Mouse (Mus musculus) ES-Bruce4 (cell line): Measurements from ENCODE around the gene C1ql4. TPM values are rescaled to one million over a fixed set of nuclear protein-coding genes. Genes with fewer than 3 reads are reported as not detected.
A peak's percentile ranks its signal among the peaks of the same experiment; 100 is the strongest.

Source experiments
- H3K27ac ChIP-seq: 2 replicates; pipeline ENCODE4 v1.5.1; 2012; ENCODE audit warnings: low read length, inconsistent platforms; ENCODE audit not compliant: insufficient read depth
- H3K27me3 ChIP-seq: 2 replicates; pipeline ENCODE4 v1.6.1; 2012; ENCODE audit warnings: mild to moderate bottlenecking, low read length, inconsistent platforms; ENCODE audit not compliant: control insufficient read depth, poor library complexity, insufficient read depth, severe bottlenecking
- H3K36me3 ChIP-seq: 2 replicates; pipeline ENCODE4 v1.6.1; 2012; ENCODE audit warnings: inconsistent platforms, mild to moderate bottlenecking, low read length, moderate library complexity; ENCODE audit not compliant: control insufficient read depth, poor library complexity, insufficient read depth, severe bottlenecking
- H3K4me1 ChIP-seq: one replicate; pipeline ENCODE4 v1.8.1; 2011; ENCODE audit warnings: low read length; ENCODE audit not compliant: control insufficient read depth, insufficient read depth
- H3K4me3 ChIP-seq: 2 replicates; pipeline ENCODE4 v1.5.1; 2011; ENCODE audit warnings: low read depth, mild to moderate bottlenecking, low read length
- H3K9ac ChIP-seq: 2 replicates; pipeline ENCODE4 v1.6.1; 2012; ENCODE audit warnings: low read depth, mild to moderate bottlenecking, inconsistent platforms; ENCODE audit not compliant: poor library complexity, severe bottlenecking
- H3K9me3 ChIP-seq: replicated peaks from 2 replicates; pipeline ENCODE4 v1.6.1; 2012; ENCODE audit warnings: mild to moderate bottlenecking, low read length, inconsistent platforms; ENCODE audit not compliant: control insufficient read depth, poor library complexity, insufficient read depth, severe bottlenecking
- CTCF ChIP-seq: IDR thresholded peaks from one replicate; pipeline ENCODE4 v1.8.1; 2011; ENCODE audit warnings: low read depth, low read length
- EP300 ChIP-seq: IDR thresholded peaks from 2 replicates; pipeline ENCODE4 v1.6.1; 2011; ENCODE audit warnings: low read depth, low read length; ENCODE audit not compliant: insufficient read depth
- POLR2A ChIP-seq: IDR thresholded peaks from one replicate; pipeline ENCODE4 v1.8.1; 2011; ENCODE audit warnings: low read length; ENCODE audit not compliant: insufficient read depth
- polyA plus RNA-seq: library from polyadenylated mRNA; stranded (reverse); fragments of >200 nt; gene quantifications from 2 replicates; pipeline ENCODE4 v1.2.4, GENCODE M21; 2011; ENCODE audit warnings: low read depth; ENCODE audit not compliant: missing spikeins, insufficient read depth, insufficient read length

C1ql4 gene
- polyA plus RNA-seq, result 0.96 TPM in 1 of 2 replicates, not detected in the other

DNA sequence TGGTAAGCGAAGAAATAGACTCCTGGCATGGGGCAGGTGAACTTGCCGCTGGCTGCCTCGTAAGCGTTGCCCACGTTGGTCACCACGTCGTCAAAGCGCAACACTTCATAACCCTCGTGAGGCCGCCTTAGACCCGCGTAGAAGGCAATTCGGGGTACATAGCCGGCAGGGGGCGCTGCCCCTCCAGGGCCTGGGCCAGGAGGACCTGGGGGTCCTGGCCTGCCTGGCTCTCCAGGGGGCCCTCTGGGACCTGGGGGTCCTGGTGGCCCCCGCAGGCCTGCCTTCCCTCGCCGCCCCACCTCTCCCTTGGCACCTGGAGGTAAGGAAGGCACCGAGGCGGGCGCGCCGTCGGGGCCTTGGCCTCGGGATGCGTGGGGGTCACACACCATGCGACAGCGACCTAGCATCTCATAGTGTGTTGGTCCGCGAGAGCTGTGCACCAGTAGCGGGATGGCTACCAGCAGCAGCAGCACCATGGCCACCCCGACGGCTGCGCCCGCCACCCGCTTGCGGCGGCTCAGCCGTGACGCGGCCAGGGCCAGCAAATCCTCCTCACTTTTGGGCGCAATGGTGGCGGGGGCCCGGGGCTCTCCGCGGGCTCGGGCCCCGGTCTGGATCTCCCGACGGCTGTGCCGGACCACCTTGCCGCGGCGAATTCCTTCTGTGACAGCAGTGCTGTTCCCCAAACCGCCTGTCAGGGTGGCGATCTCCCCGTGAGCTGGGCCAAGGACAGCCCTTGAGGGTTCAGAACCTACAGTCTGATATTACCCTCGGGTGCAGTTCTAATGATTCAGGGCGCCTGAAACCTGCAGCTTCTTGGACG, at the start of gene C1ql4:
C1ql4 (minus strand) TSS at position 565 of the 823 bp plus-strand sequence.
- Histone ChIP-seq H3K9ac (peak within 1 kb of the TSS; percentile 46), H3K4me3 (peak within 1 kb of the TSS; percentile 65), H3K4me1 (peaks cover 2% of the 10 kb centered on the region), H3K27me3 (no peaks in the 10 kb centered on the region), H3K36me3 (peaks cover 5% of the 10 kb centered on the region; the same call in 1 of the 2 replicates), H3K27ac (no peak within 1 kb of the TSS), H3K9me3 (no peaks in the 10 kb centered on the region)
- TF ChIP-seq EP300 (no peak), CTCF (peak; percentile 77)

GRCm38 (mm10) chr15:99129956-99130910, 42.6 kb upstream of the C1ql4 start:
- Histone ChIP-seq H3K4me1 (peaks cover 3% of the 10 kb centered on the region), H3K9me3 (no peaks in the 10 kb centered on the region), H3K9ac (no peak overlapping the region), H3K27me3 (no peaks in the 10 kb centered on the region), H3K4me3 (0 out of 2 replicates have a peak overlapping the region, but pooled peaks have one; percentile 20), H3K36me3 (no peaks in the 10 kb centered on the region), H3K27ac (no peak overlapping the region)
- TF ChIP-seq EP300 (peak; percentile 51; the same call in 1 of the 2 replicates), CTCF (no peak)

- no peaks in the 10 kb centered on the region for H3K36me3 ChIP-seq
- H3K27ac ChIP-seq, result no peak overlapping the region
- no peak overlapping the region for H3K4me3 ChIP-seq
- H3K4me1 ChIP-seq, result peaks cover 4% of the 10 kb centered on the region
- TF ChIP-seq POLR2A, result no peak
- no peak for TF ChIP-seq EP300
- TF ChIP-seq CTCF, result no peak
- no peaks in the 10 kb centered on the region for H3K27me3 ChIP-seq
- H3K9me3 ChIP-seq, result no peaks in the 10 kb centered on the region
- H3K9ac ChIP-seq, result no peak overlapping the region
Measured at GRCm38 (mm10) chr15:99129441-99129840, 41.8 kb upstream of the C1ql4 start.

DNA sequence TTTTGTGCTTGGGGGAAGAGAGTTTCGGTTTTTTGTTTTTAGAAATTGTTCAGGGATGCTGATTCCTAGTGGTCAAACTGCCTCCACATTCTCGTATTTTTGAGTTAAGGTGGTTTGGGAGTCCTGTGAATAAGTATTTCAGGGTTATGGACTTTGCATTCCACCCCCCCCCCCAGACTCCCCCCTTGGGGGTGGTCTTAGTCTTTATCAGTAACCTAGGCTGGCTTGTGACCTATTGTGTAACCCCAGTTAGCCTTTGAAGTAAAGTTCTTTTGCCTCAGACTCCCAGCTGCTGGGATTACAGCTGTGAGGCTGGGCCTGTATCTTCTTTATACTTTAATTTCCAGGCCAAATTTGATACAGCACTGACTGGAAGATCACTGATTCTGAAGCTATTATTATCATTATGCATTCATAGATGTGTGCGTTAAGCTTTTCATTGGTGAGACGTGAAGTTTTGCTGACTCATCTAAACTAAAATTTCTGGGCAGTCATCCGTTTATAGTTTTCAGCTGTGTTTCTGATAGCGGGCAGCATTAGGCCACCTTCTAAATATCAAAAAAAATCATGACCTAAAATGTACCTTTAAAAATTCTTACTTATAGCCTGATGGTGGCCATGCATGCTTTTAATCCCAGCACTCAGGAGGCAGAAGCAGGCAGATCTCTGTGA, 40.4 kb upstream of the C1ql4 start:
- H3K9ac ChIP-seq, result no peak overlapping the region
- no peak overlapping the region for H3K4me3 ChIP-seq
- H3K9me3 ChIP-seq, result no peaks in the 10 kb centered on the region
- TF ChIP-seq POLR2A, result no peak
- TF ChIP-seq CTCF, result no peak
- TF ChIP-seq EP300, result no peak
- no peak overlapping the region for H3K27ac ChIP-seq
- no peaks in the 10 kb centered on the region for H3K36me3 ChIP-seq
- no peaks in the 10 kb centered on the region for H3K27me3 ChIP-seq
- H3K4me1 ChIP-seq, result peaks cover 7% of the 10 kb centered on the region

DNA sequence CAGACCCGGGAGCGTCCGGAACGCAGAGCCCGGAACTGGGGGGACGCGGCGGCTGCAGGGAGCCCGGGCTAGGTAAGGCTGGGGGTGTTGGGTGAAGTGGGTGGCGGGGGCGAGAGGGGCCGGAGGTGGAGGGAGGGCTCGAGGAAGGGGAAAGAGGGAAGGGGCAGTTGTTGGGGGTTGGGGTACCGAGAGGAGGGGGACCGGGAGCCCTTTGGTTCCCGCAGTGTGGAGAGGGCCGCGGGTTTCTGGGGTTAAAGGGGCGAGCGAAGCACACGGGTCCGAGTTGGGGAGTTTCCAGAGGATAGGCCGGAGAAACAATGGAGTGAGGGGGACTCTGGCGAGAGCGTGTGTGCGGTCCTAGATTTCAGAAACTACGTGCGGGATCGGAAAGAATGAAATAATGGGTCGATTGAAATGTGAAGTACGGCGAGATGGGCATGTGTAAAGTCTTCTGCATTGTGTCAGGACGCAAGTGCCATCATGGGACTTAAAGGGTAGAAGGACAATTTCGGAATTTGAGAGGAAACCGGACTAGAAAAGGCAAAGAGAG, 39.3 kb upstream of the C1ql4 start:
- TF ChIP-seq POLR2A (no peak), EP300 (no peak), CTCF (no peak)
- H3K9ac ChIP-seq, result peak overlapping the region; percentile 99
- H3K27ac ChIP-seq, result 0 out of 2 replicates have a peak overlapping the region, but pooled peaks have one; percentile 12

More for the DNA sequence above, 39.3 kb upstream of the C1ql4 start:
- peaks cover 7% of the 10 kb centered on the region for H3K4me1 ChIP-seq
- H3K36me3 ChIP-seq, result no peaks in the 10 kb centered on the region
- H3K9me3 ChIP-seq, result no peaks in the 10 kb centered on the region
- peak overlapping the region; percentile 97 for H3K4me3 ChIP-seq
- no peaks in the 10 kb centered on the region for H3K27me3 ChIP-seq
